Mouse (Mus musculus) left cerebral cortex, postnatal 4 days (tissue): ENCODE data around the gene Slc46a1. TPM values are rescaled to one million over a fixed set of nuclear protein-coding genes. Genes with fewer than 3 reads are reported as not detected.

Source experiments
- DNase-seq: peaks from one replicate; pipeline ENCODE4 v3.0.0-alpha.2; 2022
- intact Hi-C: fragments of 180-260 bp; cut with DNase I; formaldehyde crosslinking; loops from one replicate; pipeline ENCODE4 v1.15.1; 2025
- total RNA-seq, 2 experiments: library from RNA; stranded (reverse); gene quantifications; 2 replicates each; pipeline ENCODE4 v1.2.3; 2021

Gene Slc46a1
- 10 to 100 TPM in 1 of 2 experiments, 1 to 10 TPM in 1; 7.6 to 11.8 TPM for total RNA-seq

- DNase-seq = peak; percentile 89
- intact Hi-C loops = no loop called here
Measured at GRCm38 (mm10) chr11:78465568-78466180, at the start of gene Slc46a1. Slc46a1 (plus strand) TSS chr11:78465697.

- no peak for DNase-seq
- intact Hi-C loops = no loop called here
Measured at GRCm38 (mm10) chr11:78416854-78417253, 48.6 kb upstream of the Slc46a1 start.

- intact Hi-C loops = no loop called here
- DNase-seq = no peak
Measured at GRCm38 (mm10) chr11:78420263-78420889, 45.1 kb upstream of the Slc46a1 start.

GRCm38 (mm10) chr11:78421201-78422009 lies 44.1 kb upstream of the Slc46a1 start:
- intact Hi-C loops = no loop called here
- DNase-seq = no peak

GRCm38 (mm10) chr11:78422055-78422819 lies 43.3 kb upstream of the Slc46a1 start, which contains the start of gene Slc13a2:
Slc13a2 (minus strand) TSS chr11:78422217.
- no peak for DNase-seq
- intact Hi-C loops = no loop called here

GRCm38 (mm10) chr11:78424352-78424751 lies 41.1 kb upstream of the Slc46a1 start:
- intact Hi-C loops = no loop called here
- peak; percentile 14 for DNase-seq

- no peak for DNase-seq
- intact Hi-C loops = no loop called here
Measured at GRCm38 (mm10) chr11:78425572-78425971, 39.9 kb upstream of the Slc46a1 start.

GRCm38 (mm10) chr11:78427655-78428054 lies 37.8 kb upstream of the Slc46a1 start:
- intact Hi-C loops = no loop called here
- DNase-seq = no peak

GRCm38 (mm10) chr11:78428309-78428708 lies 37.2 kb upstream of the Slc46a1 start:
- intact Hi-C loops = no loop called here
- DNase-seq = no peak

- intact Hi-C loops = no loop called here
Measured at GRCm38 (mm10) chr11:78430195-78430878, 35.2 kb upstream of the Slc46a1 start.

GRCm38 (mm10) chr11:78431176-78431575 lies 34.3 kb upstream of the Slc46a1 start:
- intact Hi-C loops = no loop called here
- no peak for DNase-seq

More at GRCm38 (mm10) chr11:78430195-78430878, 35.2 kb upstream of the Slc46a1 start:
- DNase-seq = no peak

- intact Hi-C loops = no loop called here
Measured at GRCm38 (mm10) chr11:78434052-78434451, 31.4 kb upstream of the Slc46a1 start.

GRCm38 (mm10) chr11:78435776-78436349 lies 29.6 kb upstream of the Slc46a1 start:
- peak; percentile 35 for DNase-seq
- intact Hi-C loops = no loop called here

More at GRCm38 (mm10) chr11:78434052-78434451, 31.4 kb upstream of the Slc46a1 start:
- DNase-seq = no peak

GRCm38 (mm10) chr11:78437182-78437581 lies 28.3 kb upstream of the Slc46a1 start:
- intact Hi-C loops = no loop called here
- no peak for DNase-seq

- no peak for DNase-seq
- intact Hi-C loops = no loop called here
Measured at GRCm38 (mm10) chr11:78438399-78438930, 27.0 kb upstream of the Slc46a1 start.

GRCm38 (mm10) chr11:78443115-78443514 lies 22.4 kb upstream of the Slc46a1 start:
- DNase-seq = no peak
- intact Hi-C loops = no loop called here

GRCm38 (mm10) chr11:78447168-78447567 lies 18.3 kb upstream of the Slc46a1 start:
- DNase-seq = no peak
- intact Hi-C loops = no loop called here

GRCm38 (mm10) chr11:78448242-78448641 lies 17.3 kb upstream of the Slc46a1 start:
- intact Hi-C loops = no loop called here
- DNase-seq = no peak

GRCm38 (mm10) chr11:78450337-78450736 lies 15.2 kb upstream of the Slc46a1 start:
- intact Hi-C loops = loop anchor here (5.0 kb wide), 1 partner anchor 93 kb away; no protein-coding TSS in a partner anchor
- DNase-seq = no peak
